Mouse (Mus musculus): ENCODE results near the gene Tfr2. TPM values are rescaled to one million over a fixed set of nuclear protein-coding genes. Genes with fewer than 3 reads are reported as not detected.

The Tfr2 gene
- polyA plus RNA-seq, 1 experiment, result 5.4 TPM

- TF ChIP-seq CTCF (IDR thresholded peaks at IDR 0.05; ENCODE audit: low read depth, low read length), result no peak
- TF ChIP-seq EP300 (IDR thresholded peaks at IDR 0.05; ENCODE audit: insufficient read depth, low read depth, low read length), result no peak
- TF ChIP-seq POLR2A (IDR thresholded peaks at IDR 0.05; ENCODE audit: insufficient read depth, low read length), result no peak
Observed at GRCm38 (mm10) chr5:137582702-137583101, 13.1 kb downstream of the Tfr2 start.

GRCm38 (mm10) chr5:137583670-137584169 is 14.1 kb downstream of the Tfr2 start:
- TF ChIP-seq POLR2A (IDR thresholded peaks at IDR 0.05; ENCODE audit: insufficient read depth, low read length), result no peak
- peak; percentile 5 for TF ChIP-seq CTCF (IDR thresholded peaks at IDR 0.05; ENCODE audit: low read depth, low read length)
- TF ChIP-seq EP300 (IDR thresholded peaks at IDR 0.05; ENCODE audit: insufficient read depth, low read depth, low read length), result no peak
- Histone ChIP-seq H3K27me3 (ENCODE audit: control insufficient read depth, insufficient read depth, low read length, poor library complexity, severe bottlenecking) (no peaks in the 10 kb centered on the region), H3K9ac (ENCODE audit: low read depth, poor library complexity, severe bottlenecking) (0 out of 2 replicates have a peak overlapping the region, but pooled peaks have one; percentile 2), H3K36me3 (ENCODE audit: control insufficient read depth, insufficient read depth, low read length, poor library complexity, severe bottlenecking) (no peaks in the 10 kb centered on the region), H3K27ac (ENCODE audit: insufficient read depth, low read length) (no peak overlapping the region), H3K9me3 (replicated peaks; ENCODE audit: control insufficient read depth, insufficient read depth, low read length, poor library complexity, severe bottlenecking) (no peaks in the 10 kb centered on the region), H3K4me1 (ENCODE audit: control insufficient read depth, insufficient read depth, low read length) (no peaks in the 10 kb centered on the region), H3K4me3 (ENCODE audit: low read depth, low read length) (peak overlapping the region; percentile 37)

More at GRCm38 (mm10) chr5:137582702-137583101, 13.1 kb downstream of the Tfr2 start:
- no peak overlapping the region for H3K9ac ChIP-seq (ENCODE audit: low read depth, poor library complexity, severe bottlenecking)
- H3K27ac ChIP-seq (ENCODE audit: insufficient read depth, low read length), result no peak overlapping the region
- H3K9me3 ChIP-seq (replicated peaks; ENCODE audit: control insufficient read depth, insufficient read depth, low read length, poor library complexity, severe bottlenecking), result no peaks in the 10 kb centered on the region
- no peaks in the 10 kb centered on the region for H3K4me1 ChIP-seq (ENCODE audit: control insufficient read depth, insufficient read depth, low read length)
- no peaks in the 10 kb centered on the region for H3K27me3 ChIP-seq (ENCODE audit: control insufficient read depth, insufficient read depth, low read length, poor library complexity, severe bottlenecking)
- no peak overlapping the region for H3K4me3 ChIP-seq (ENCODE audit: low read depth, low read length)
- no peaks in the 10 kb centered on the region for H3K36me3 ChIP-seq (ENCODE audit: control insufficient read depth, insufficient read depth, low read length, poor library complexity, severe bottlenecking)

- Histone ChIP-seq H3K9me3 (replicated peaks; ENCODE audit: control insufficient read depth, insufficient read depth, low read length, poor library complexity, severe bottlenecking) (no peaks in the 10 kb centered on the region), H3K36me3 (ENCODE audit: control insufficient read depth, insufficient read depth, low read length, poor library complexity, severe bottlenecking) (no peaks in the 10 kb centered on the region), H3K9ac (ENCODE audit: low read depth, poor library complexity, severe bottlenecking) (no peak overlapping the region), H3K27ac (ENCODE audit: insufficient read depth, low read length) (no peak overlapping the region), H3K4me1 (ENCODE audit: control insufficient read depth, insufficient read depth, low read length) (no peaks in the 10 kb centered on the region), H3K27me3 (ENCODE audit: control insufficient read depth, insufficient read depth, low read length, poor library complexity, severe bottlenecking) (no peaks in the 10 kb centered on the region), H3K4me3 (ENCODE audit: low read depth, low read length) (no peak overlapping the region)
- TF ChIP-seq POLR2A (IDR thresholded peaks at IDR 0.05; ENCODE audit: insufficient read depth, low read length), result no peak
- TF ChIP-seq CTCF (IDR thresholded peaks at IDR 0.05; ENCODE audit: low read depth, low read length), result peak; percentile 69
- 0 out of 2 replicates have a peak, but pooled peaks have one; percentile 21 for TF ChIP-seq EP300 (IDR thresholded peaks at IDR 0.05; ENCODE audit: insufficient read depth, low read depth, low read length)
Observed at GRCm38 (mm10) chr5:137584976-137585375, 15.3 kb downstream of the Tfr2 start.

- Histone ChIP-seq H3K36me3 (ENCODE audit: control insufficient read depth, insufficient read depth, low read length, poor library complexity, severe bottlenecking) (no peaks in the 10 kb centered on the region), H3K9ac (ENCODE audit: low read depth, poor library complexity, severe bottlenecking) (no peak overlapping the region), H3K9me3 (replicated peaks; ENCODE audit: control insufficient read depth, insufficient read depth, low read length, poor library complexity, severe bottlenecking) (no peaks in the 10 kb centered on the region), H3K27ac (ENCODE audit: insufficient read depth, low read length) (no peak overlapping the region), H3K4me3 (ENCODE audit: low read depth, low read length) (no peak overlapping the region), H3K4me1 (ENCODE audit: control insufficient read depth, insufficient read depth, low read length) (no peaks in the 10 kb centered on the region), H3K27me3 (ENCODE audit: control insufficient read depth, insufficient read depth, low read length, poor library complexity, severe bottlenecking) (no peaks in the 10 kb centered on the region)
- TF ChIP-seq EP300 (IDR thresholded peaks at IDR 0.05; ENCODE audit: insufficient read depth, low read depth, low read length) (no peak), CTCF (IDR thresholded peaks at IDR 0.05; ENCODE audit: low read depth, low read length) (no peak), POLR2A (IDR thresholded peaks at IDR 0.05; ENCODE audit: insufficient read depth, low read length) (no peak)
Observed at GRCm38 (mm10) chr5:137590507-137590906, 20.9 kb downstream of the Tfr2 start.

GRCm38 (mm10) chr5:137595921-137596320 is 26.3 kb downstream of the Tfr2 start:
- H3K27ac ChIP-seq (ENCODE audit: insufficient read depth, low read length), result no peak overlapping the region
- TF ChIP-seq CTCF (IDR thresholded peaks at IDR 0.05; ENCODE audit: low read depth, low read length), result no peak
- peaks cover 5% of the 10 kb centered on the region for H3K4me1 ChIP-seq (ENCODE audit: control insufficient read depth, insufficient read depth, low read length)
- H3K9me3 ChIP-seq (replicated peaks; ENCODE audit: control insufficient read depth, insufficient read depth, low read length, poor library complexity, severe bottlenecking), result no peaks in the 10 kb centered on the region
- peak overlapping the region; percentile 36 for H3K4me3 ChIP-seq (ENCODE audit: low read depth, low read length)
- H3K9ac ChIP-seq (ENCODE audit: low read depth, poor library complexity, severe bottlenecking), result peak overlapping the region; percentile 6; the same call in 1 of the 2 replicates
- no peaks in the 10 kb centered on the region for H3K36me3 ChIP-seq (ENCODE audit: control insufficient read depth, insufficient read depth, low read length, poor library complexity, severe bottlenecking)
- H3K27me3 ChIP-seq (ENCODE audit: control insufficient read depth, insufficient read depth, low read length, poor library complexity, severe bottlenecking), result no peaks in the 10 kb centered on the region

- no peaks in the 10 kb centered on the region for H3K36me3 ChIP-seq (ENCODE audit: control insufficient read depth, insufficient read depth, low read length, poor library complexity, severe bottlenecking)
- H3K9me3 ChIP-seq (replicated peaks; ENCODE audit: control insufficient read depth, insufficient read depth, low read length, poor library complexity, severe bottlenecking), result no peaks in the 10 kb centered on the region
- H3K4me3 ChIP-seq (ENCODE audit: low read depth, low read length), result peak overlapping the region; percentile 98
- H3K4me1 ChIP-seq (ENCODE audit: control insufficient read depth, insufficient read depth, low read length), result peaks cover 5% of the 10 kb centered on the region
- peak overlapping the region; percentile 53 for H3K27ac ChIP-seq (ENCODE audit: insufficient read depth, low read length)
- H3K27me3 ChIP-seq (ENCODE audit: control insufficient read depth, insufficient read depth, low read length, poor library complexity, severe bottlenecking), result no peaks in the 10 kb centered on the region
- TF ChIP-seq CTCF (IDR thresholded peaks at IDR 0.05; ENCODE audit: low read depth, low read length) (no peak), POLR2A (IDR thresholded peaks at IDR 0.05; ENCODE audit: insufficient read depth, low read length) (peak; percentile 90)
- H3K9ac ChIP-seq (ENCODE audit: low read depth, poor library complexity, severe bottlenecking), result peak overlapping the region; percentile 88
Observed at GRCm38 (mm10) chr5:137596601-137597261, 27.1 kb downstream of the Tfr2 start.
